Mouse (Mus musculus) retina, postnatal 7 days (tissue): ENCODE results near the gene Ccdc71.

Experiments
- DNase-seq: peaks from one replicate; pipeline ENCODE4 v3.0.0-alpha.2; 2012; ENCODE audit warnings: low read depth, low spot score

The Ccdc71 gene

GRCm38 (mm10) chr9:108489702-108490558 lies 29.6 kb downstream of the Ccdc71 start:
- no peak for DNase-seq

DNA sequence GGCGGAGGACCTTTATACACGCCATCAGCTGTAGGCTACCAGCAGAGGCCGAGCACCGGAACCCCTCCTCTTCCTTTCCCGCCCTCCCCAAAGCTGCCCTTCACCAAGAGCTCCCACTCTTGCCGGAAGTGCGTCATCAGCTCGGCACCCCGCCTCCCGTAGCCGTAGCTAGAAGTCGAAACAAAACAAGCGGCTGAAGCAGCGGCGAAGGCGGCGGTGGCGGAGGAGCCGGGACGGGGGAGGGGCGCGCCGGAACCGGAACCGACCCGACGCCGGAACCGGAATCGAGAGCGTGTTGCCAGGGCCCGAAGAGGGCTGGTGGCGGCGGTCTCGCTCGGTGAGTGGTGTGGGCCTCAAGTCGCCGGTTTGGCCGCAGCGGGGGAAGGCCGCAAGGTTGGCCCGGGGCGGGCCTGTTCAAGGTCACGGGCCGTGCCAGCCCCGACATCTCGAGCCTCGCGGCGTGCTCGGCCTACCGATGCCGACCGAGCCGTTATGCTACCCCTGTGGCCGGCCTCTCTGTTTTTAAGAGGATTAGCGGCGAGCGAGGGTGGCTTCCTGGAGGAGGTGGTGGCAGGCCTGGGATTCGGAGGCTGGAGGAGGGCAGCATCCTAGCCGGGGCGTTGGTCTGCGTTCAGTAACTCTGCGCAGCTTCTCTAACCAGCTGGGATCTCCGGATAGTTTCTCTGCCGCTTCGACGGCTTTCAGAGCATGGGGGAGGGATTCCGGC lies 30.4 kb downstream of the Ccdc71 start, which contains the start of gene Usp19:
Gene Usp19 (plus strand): TSS at position 44 of the 727 bp plus-strand sequence.
- DNase-seq, result peak; percentile 95

DNA sequence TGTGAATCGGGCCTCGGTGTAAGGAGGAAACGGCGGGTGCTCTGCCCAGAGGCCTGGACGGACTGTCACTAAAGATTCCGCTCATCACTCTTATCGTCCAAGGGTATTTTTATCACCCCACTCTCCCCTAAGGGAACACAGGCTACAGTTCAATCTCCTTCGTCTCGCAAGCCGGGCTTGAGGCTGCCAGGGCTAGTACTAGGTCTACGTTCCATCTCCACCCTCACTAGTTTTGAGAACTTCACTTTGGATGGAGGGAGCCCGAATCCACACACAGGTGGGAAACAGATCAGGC lies 30.9 kb downstream of the Ccdc71 start:
- DNase-seq, result no peak

- no peak for DNase-seq
These were observed 31.9 kb downstream of the Ccdc71 start for GRCm38 (mm10) chr9:108492043-108492750.

GRCm38 (mm10) chr9:108493246-108493645 lies 32.9 kb downstream of the Ccdc71 start:
- no peak for DNase-seq

- DNase-seq, result no peak
These were observed 34.0 kb downstream of the Ccdc71 start for GRCm38 (mm10) chr9:108494146-108494825.

- no peak for DNase-seq
These were observed 34.6 kb downstream of the Ccdc71 start for GRCm38 (mm10) chr9:108494905-108495304.

DNA sequence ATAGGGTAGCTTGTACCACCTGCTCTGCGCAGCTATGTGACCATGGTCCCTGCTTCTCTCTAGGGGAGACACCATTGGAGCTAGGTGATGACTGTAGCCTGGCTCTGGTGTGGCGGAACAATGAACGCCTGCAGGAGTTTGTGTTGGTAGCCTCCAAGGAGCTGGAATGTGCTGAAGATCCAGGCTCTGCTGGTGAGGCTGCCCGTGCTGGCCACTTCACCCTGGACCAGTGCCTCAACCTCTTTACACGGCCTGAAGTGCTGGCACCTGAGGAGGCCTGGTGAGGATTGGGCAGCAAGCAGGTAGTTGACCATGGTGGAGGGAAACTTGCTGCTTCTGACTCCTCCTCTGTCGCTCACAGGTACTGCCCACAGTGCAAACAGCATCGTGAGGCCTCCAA lies 38.9 kb downstream of the Ccdc71 start:
- DNase-seq, result no peak

GRCm38 (mm10) chr9:108499943-108500342 lies 39.6 kb downstream of the Ccdc71 start:
- DNase-seq, result no peak

DNA sequence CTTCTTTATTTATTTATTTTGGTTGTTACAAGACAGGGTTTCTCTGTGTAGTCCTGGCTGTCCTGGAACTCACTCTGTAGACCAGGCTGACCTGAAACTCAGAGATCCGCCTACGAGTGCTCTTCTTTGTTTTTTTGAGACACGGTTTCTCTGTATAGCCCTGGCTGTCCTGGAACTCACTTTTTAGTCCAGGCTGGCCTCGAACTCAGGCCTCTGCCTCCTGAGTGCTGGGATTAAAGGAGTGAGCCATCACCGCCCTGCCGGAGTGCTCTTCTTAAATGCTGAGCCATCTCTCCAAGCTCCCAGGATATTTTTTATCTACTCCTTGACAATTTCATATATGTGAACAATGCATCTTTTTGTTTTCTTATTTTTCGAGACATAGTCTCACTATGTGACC lies 46.6 kb downstream of the Ccdc71 start:
- DNase-seq, result no peak

DNA sequence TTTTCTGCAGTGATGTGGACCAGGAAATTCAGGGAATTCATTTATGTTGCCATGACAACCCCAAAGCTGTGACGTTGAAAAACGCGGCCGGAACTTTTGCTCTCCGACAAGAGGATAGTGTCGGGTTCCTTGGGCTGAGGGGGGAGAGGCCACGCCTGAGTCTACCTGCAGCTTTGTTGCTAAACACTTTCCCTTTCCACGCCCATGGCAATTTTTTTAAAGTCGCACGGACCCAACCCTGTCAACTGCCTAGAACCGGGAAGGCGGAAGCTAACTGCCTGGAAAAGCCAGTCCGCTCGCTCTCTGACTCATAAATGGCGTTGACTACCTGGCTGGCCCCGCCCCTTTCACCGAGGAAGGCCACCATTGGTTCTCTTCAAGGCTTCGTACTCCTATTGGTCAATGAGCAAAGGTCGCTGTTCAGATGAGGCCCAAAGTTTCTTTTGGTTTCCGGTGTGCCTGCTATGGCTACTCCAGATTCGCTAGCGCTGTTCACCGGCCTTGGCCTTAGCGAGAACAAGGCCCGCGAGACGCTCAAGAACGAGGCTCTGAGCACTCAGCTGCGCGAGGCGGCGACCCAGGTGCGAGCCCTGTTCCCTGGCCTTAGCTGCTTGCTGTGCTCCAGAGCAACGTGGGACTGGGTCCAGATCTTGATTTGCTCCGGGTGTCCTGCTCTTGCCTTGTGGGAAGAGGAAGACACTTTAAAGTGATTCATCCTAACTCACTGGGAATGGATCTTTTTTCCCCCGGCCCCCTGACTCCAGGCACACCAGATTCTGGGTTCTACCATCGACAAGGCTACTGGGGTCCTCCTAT lies 47.5 kb downstream of the Ccdc71 start, which contains the start of gene Qars:
Gene Qars (plus strand): TSS at position 88 of the 816 bp plus-strand sequence.
- DNase-seq, result peak; percentile 85

DNA sequence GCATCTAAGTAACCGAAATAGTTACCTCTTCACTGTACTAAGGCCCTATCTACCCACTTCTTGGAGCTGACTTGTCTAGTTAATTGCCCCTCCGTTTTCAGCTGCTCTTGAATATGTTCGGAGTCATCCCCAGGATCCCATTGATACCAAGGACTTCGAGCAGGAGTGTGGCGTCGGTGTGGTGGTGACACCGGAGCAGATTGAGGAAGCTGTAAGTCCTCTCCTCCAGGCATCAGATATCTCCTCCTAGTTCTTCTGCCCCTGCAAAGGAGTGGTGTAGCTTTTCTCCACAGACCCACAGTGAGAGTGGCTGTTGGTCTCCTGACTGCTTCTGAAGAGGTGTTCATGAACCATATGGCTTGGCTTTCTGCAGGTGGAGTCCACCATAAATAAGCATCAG lies 48.4 kb downstream of the Ccdc71 start:
- DNase-seq, result no peak
